16 mouse cellular contexts compared by ENCODE assay signal in the genomic region with DNA sequence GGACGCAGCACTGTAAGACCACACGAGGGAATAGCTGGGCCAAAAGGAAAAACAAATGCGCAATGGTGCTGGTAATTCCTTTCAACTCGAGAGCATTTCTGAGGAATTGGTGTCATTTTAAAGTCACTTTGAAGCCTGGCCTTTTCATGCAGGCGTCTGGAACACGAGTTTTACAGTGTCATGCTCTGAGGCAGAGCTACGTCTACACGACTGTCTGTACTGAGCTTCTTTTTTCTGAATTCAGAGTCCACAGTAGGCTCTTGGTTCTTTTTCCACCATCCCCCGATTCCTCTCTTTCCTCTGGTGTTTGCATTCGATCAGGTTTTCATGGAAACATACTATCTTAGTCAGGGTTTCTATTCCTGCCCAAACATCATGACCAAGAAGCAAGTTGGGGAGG.
"Had no signal": no experiment of that assay in that cellular context is flagged by ENCODE, and none has a peak within 500 bp of the region (broad histone marks: within the 10 kb centered on the region; RNA-seq: fewer than 3 reads in every experiment).

No protein-coding gene starts in this region.

- DNase-seq: retina, postnatal 1 day; right cerebral cortex, adult 18-20 months; right cerebral cortex, postnatal 14 days; right cerebral cortex, postnatal 25 days; right cerebral cortex, postnatal 4 days; spleen, adult 18-20 months; thymus, adult 18-20 months; thymus, adult 2 months; thymus, postnatal 14 days; thymus, postnatal 25 days; thymus, postnatal 36 days; thymus, postnatal 4 days had no signal

- H3K9me3 ChIP-seq: neural tube, embryonic 13.5 days; neural tube, embryonic 15.5 days; stomach, embryonic 15.5 days had no signal

- H3K9ac ChIP-seq: neural tube, embryonic 13.5 days; neural tube, embryonic 15.5 days; stomach, embryonic 15.5 days had no signal

- H3K36me3 ChIP-seq: neural tube, embryonic 13.5 days; neural tube, embryonic 15.5 days; stomach, embryonic 15.5 days had no signal

- H3K4me1 ChIP-seq: neural tube, embryonic 13.5 days; neural tube, embryonic 15.5 days; stomach, embryonic 15.5 days had no signal

- H3K4me2 ChIP-seq: neural tube, embryonic 13.5 days; neural tube, embryonic 15.5 days; stomach, embryonic 15.5 days had no signal

- H3K4me3 ChIP-seq: neural tube, embryonic 13.5 days; neural tube, embryonic 15.5 days; stomach, embryonic 15.5 days had no signal

- H3K27me3 ChIP-seq: neural tube, embryonic 13.5 days; neural tube, embryonic 15.5 days; stomach, embryonic 15.5 days had no signal

- H3K27ac ChIP-seq: neural tube, embryonic 13.5 days; neural tube, embryonic 15.5 days; stomach, embryonic 15.5 days; stomach, postnatal 0 days had no signal
